Mouse (Mus musculus) kidney, adult 2 months (tissue): ENCODE measurements around the gene Cyp4f39. TPM values are rescaled to one million over a fixed set of nuclear protein-coding genes. Genes with fewer than 3 reads are reported as not detected.
A peak's percentile ranks its signal among the peaks of the same experiment; 100 is the strongest.

Source experiments
- DNase-seq: peaks from one replicate; pipeline ENCODE4 v3.0.0; 2021
- H3K27ac ChIP-seq: fragments of 200-500 bp; 2 replicates; pipeline ENCODE4 v1.5.1; 2012; ENCODE audit warnings: low read depth, low read length, control low read depth, inconsistent platforms; ENCODE audit not compliant: insufficient read depth
- H3K27me3 ChIP-seq: fragments of 200-500 bp; replicated peaks from 2 replicates; pipeline ENCODE4 v1.6.1; 2012; ENCODE audit warnings: mild to moderate bottlenecking, moderate library complexity, low read length, inconsistent platforms; ENCODE audit not compliant: control insufficient read depth, insufficient read depth
- H3K36me3 ChIP-seq: fragments of 200-500 bp; 2 replicates; pipeline ENCODE4 v1.6.1; 2012; ENCODE audit warnings: mild to moderate bottlenecking, moderate library complexity, low read length, inconsistent platforms; ENCODE audit not compliant: control insufficient read depth, insufficient read depth
- H3K4me1 ChIP-seq: fragments of 200-500 bp; 2 replicates; pipeline ENCODE4 v1.6.1; 2011; ENCODE audit warnings: low read length; ENCODE audit not compliant: control insufficient read depth, insufficient read depth
- H3K4me3 ChIP-seq: fragments of 200-500 bp; 2 replicates; pipeline ENCODE4 v1.5.1; 2011; ENCODE audit warnings: mild to moderate bottlenecking, low read depth, low read length, control low read depth; ENCODE audit not compliant: insufficient read depth
- CTCF ChIP-seq: fragments of 200-500 bp; conservative IDR thresholded peaks from 2 replicates; pipeline ENCODE4 v1.5.1; 2011; ENCODE audit warnings: low read depth, mild to moderate bottlenecking, control low read depth, low read length, moderate library complexity, mixed read lengths; ENCODE audit not compliant: insufficient read depth, insufficient read length
- POLR2A ChIP-seq: fragments of 200-500 bp; IDR thresholded peaks from one replicate; pipeline ENCODE4 v1.6.1; 2011; ENCODE audit warnings: low read depth, low read length, control low read depth
- WGBS: fragments of 180-500 bp; shearing (Covaris S2); methylation state at CpG from one replicate; pipeline ENCODE4 v1.1.7; 2018; 5-methylcytosine and 5-hydroxymethylcytosine counted together
- polyA plus RNA-seq: library from polyadenylated mRNA; depleted of rRNA; stranded (reverse); fragments of >200 nt; gene quantifications from 2 replicates; pipeline ENCODE4 v1.2.3, GENCODE M21; 2012

Gene Cyp4f39
- polyA plus RNA-seq, 1 experiment = 1.0 TPM

DNA sequence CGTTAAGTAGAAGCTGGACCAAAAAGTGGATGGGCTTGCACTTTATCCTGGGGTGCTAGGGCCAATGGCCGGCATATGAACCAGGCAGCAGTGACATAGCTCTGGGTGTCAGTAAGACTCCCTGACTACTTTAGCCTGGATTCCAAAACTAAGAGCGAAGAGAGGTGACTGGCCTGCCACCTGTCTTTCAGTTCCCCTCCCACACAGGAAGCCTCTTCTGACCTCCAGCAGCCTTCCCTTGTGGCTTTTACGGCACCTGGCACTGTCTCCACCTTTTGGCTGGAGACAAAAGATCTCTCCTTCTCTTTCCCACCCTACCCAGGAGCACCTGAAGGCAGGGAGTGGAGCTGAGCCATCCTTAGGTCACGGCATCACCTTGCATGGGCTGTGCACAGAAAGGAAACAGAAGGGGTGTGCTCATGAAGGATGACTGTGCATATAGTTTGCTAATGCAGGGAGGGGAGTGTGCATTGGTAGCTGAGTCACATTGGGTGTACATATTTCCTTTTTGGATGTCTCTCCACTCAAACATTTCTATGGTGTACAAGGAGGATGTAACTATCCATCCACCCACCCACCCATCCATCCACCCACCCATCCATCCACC lies 22.5 kb downstream of the Cyp4f39 start:
- no peaks in the 10 kb centered on the region for H3K27me3 ChIP-seq
- no peak overlapping the region for H3K4me3 ChIP-seq
- no peaks in the 10 kb centered on the region for H3K36me3 ChIP-seq
- H3K4me1 ChIP-seq = no peaks in the 10 kb centered on the region
- DNase-seq = no peak
- no peak overlapping the region for H3K27ac ChIP-seq
- TF ChIP-seq POLR2A (no peak), CTCF (no peak)
- WGBS = 74% methylated on average over 5 of the region's 5 CpGs

GRCm38 (mm10) chr17:32477204-32477603 lies 24.7 kb downstream of the Cyp4f39 start:
- Histone ChIP-seq H3K36me3 (no peaks in the 10 kb centered on the region), H3K27ac (no peak overlapping the region), H3K4me1 (no peaks in the 10 kb centered on the region), H3K4me3 (no peak overlapping the region), H3K27me3 (no peaks in the 10 kb centered on the region)
- DNase-seq = no peak
- WGBS = 95% methylated on average over 1 of the region's 1 CpGs
- no peak for TF ChIP-seq POLR2A
- no peak for TF ChIP-seq CTCF

GRCm38 (mm10) chr17:32478727-32479126 lies 26.2 kb downstream of the Cyp4f39 start:
- DNase-seq = no peak
- H3K4me3 ChIP-seq = no peak overlapping the region
- H3K36me3 ChIP-seq = no peaks in the 10 kb centered on the region
- TF ChIP-seq POLR2A (no peak), CTCF (no peak)
- no peaks in the 10 kb centered on the region for H3K27me3 ChIP-seq
- WGBS = 70% methylated on average over 2 of the region's 2 CpGs
- no peak overlapping the region for H3K27ac ChIP-seq
- no peaks in the 10 kb centered on the region for H3K4me1 ChIP-seq

DNA sequence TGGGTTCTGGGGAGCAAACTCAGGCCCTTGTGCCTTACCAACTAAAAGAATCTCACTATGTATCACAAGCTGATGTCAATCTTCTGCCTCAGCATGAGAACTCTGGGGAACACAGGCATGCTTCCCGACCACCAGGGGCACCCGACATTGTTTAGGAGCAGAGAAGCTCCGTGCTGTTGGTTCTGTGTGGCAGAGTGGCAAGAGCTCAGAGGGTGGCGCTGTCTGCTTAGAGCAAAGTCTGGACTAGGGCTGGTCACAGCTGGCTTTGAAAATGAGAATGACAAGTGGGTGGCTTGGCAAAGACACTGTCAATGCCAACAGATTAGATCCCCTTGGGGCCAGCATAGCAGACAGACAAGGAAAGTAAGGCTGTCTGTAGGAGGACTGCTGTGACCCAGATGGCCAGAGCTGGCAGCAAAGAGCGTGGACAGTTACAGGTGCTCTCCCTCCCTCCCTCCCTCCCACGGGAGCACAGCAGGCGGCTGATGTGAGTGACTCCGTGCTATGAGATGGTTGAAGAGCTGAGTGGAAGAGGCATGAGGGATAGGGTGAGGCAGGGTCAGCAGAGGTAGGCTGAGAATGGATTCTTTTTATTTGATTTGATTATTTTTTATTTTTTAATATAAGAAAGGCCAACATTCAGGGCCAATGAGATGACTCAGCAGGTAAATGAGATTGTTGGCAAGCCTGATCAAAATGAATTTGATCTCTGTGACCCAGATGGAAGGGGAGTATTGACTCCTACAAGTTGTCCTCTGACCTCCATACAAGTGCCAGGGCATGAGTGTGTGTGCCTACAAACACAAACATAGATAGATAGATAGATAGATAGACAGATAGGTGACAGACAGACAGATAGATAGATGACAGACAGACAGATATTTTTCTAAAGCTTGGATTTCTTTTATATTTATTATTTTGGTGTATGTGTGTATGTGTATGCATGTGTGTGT lies 27.3 kb downstream of the Cyp4f39 start:
- no peaks in the 10 kb centered on the region for H3K27me3 ChIP-seq
- H3K36me3 ChIP-seq = no peaks in the 10 kb centered on the region
- H3K27ac ChIP-seq = no peak overlapping the region
- TF ChIP-seq CTCF = peak; percentile 65
- TF ChIP-seq POLR2A = no peak
- H3K4me1 ChIP-seq = no peaks in the 10 kb centered on the region
- no peak for DNase-seq
- 17% methylated on average over 8 of the region's 8 CpGs for WGBS
- H3K4me3 ChIP-seq = no peak overlapping the region

DNA sequence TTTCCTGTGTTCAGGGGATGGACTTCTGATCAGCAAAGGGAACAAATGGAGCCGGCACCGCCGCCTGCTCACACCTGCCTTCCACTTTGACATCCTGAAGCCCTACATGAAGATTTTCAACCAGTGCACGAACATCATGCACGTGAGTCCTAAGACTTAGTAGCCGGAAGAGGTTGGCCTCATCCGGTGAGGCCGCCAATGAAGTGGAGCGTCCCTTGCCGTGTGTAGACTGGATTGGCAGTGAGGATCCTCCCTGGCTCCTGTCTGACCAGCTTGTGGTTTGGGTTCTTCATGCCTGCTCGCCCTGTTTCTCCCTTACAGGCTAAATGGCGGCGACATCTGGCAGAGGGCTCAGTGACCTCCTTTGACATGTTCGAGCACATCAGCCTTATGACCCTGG lies 29.2 kb downstream of the Cyp4f39 start:
- TF ChIP-seq CTCF (no peak), POLR2A (no peak)
- no peaks in the 10 kb centered on the region for H3K36me3 ChIP-seq
- H3K4me1 ChIP-seq = no peaks in the 10 kb centered on the region
- no peak overlapping the region for H3K27ac ChIP-seq
- H3K27me3 ChIP-seq = no peaks in the 10 kb centered on the region
- 78% methylated on average over 14 of the region's 14 CpGs for WGBS
- no peak overlapping the region for H3K4me3 ChIP-seq
- DNase-seq = no peak

DNA sequence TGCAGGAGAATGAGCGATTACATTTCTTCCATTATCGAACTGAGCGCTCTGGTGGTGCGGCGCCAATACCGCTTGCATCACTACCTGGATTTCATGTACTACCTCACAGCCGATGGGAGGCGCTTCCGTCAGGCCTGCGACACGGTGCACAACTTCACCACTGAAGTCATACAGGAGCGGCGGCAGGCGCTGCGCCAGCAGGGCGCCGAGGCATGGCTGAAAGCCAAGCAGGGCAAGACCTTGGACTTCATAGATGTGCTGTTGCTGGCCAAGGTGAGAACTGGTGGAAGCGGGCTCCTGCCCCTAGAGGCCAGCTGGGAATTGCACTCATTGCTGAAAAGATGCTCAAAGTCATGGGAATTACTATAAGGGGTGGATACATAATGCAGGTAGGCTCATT lies 30.7 kb downstream of the Cyp4f39 start:
- Histone ChIP-seq H3K36me3 (no peaks in the 10 kb centered on the region), H3K27me3 (no peaks in the 10 kb centered on the region), H3K4me1 (no peaks in the 10 kb centered on the region), H3K4me3 (no peak overlapping the region), H3K27ac (no peak overlapping the region)
- TF ChIP-seq POLR2A = no peak
- peak; percentile 77 for TF ChIP-seq CTCF
- 11% methylated on average over 18 of the region's 18 CpGs for WGBS
- DNase-seq = peak; percentile 98

GRCm38 (mm10) chr17:32492349-32492980 lies 39.9 kb downstream of the Cyp4f39 start:
- peak; percentile 45 for DNase-seq

More at GRCm38 (mm10) chr17:32492349-32492980, 39.9 kb downstream of the Cyp4f39 start:
- H3K36me3 ChIP-seq = no peaks in the 10 kb centered on the region
- WGBS = 24% methylated on average over 30 of the region's 30 CpGs
- H3K27ac ChIP-seq = no peak overlapping the region
- no peaks in the 10 kb centered on the region for H3K4me1 ChIP-seq
- H3K4me3 ChIP-seq = peak overlapping the region; percentile 33; the same call in 1 of the 2 replicates
- TF ChIP-seq POLR2A (no peak), CTCF (no peak)
- no peaks in the 10 kb centered on the region for H3K27me3 ChIP-seq
